Mouse (Mus musculus): ENCODE measurements at regions not wholly inside any gene's neighbourhood (a gene's known extent, or its start where the extent isn't known, plus 50 kb on each side); places are given as distances from the start of the nearest gene placed in this dataset.

DNA sequence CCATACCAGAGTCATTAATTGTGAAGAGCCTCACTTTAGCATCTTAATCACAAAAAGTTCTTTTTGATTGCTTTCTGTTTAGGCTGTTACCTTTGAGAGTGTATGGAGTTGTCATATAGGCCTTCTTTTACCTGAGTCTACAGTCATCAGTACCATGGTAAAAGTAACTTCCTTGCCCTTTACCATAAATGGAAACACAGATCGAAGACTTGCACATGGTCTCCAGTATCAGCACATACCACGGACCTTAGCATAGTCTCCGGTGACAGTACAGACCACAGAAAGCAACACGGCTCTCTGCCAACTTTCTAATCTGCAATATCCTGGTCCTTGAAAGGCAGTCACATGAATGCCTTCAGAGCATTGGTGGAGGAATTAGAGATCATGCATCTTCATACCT lies 1626.8 kb upstream of the Gm6569 start:
- TF ChIP-seq POLR2A (IDR thresholded peaks at IDR 0.05; ENCODE audit: low read depth, low read length) = no peak
- TF ChIP-seq CTCF (conservative IDR thresholded peaks at IDR 0.05; ENCODE audit: insufficient read depth, insufficient read length, low read depth, low read length) = no peak

All from kidney, adult 2 months (tissue).